Mouse (Mus musculus) lung, embryonic 14.5 days (tissue): Measurements from ENCODE around the gene Ints3. TPM values are rescaled to one million over a fixed set of nuclear protein-coding genes. Genes with fewer than 3 reads are reported as not detected.

Experiments
- ATAC-seq: fragments of 200-750 bp; cut with Nextera tagmentation; 2 replicates; pipeline ENCODE4 v1.8.0; 2017; ENCODE audit warnings: mild to moderate bottlenecking, moderate TSS enrichment, moderate library complexity; ENCODE audit not compliant: insufficient read depth
- DNase-seq: peaks from one replicate; pipeline ENCODE4 v3.0.0-alpha.2; 2015
- H3K27ac ChIP-seq: fragments of 300-500 bp; sonication (generic); 2 replicates; pipeline ENCODE4 v1.5.1; 2014; ENCODE audit warnings: low read depth, mild to moderate bottlenecking, moderate library complexity
- H3K27me3 ChIP-seq: fragments of 300-500 bp; sonication (generic); 2 replicates; pipeline ENCODE4 v1.6.1; 2014; ENCODE audit warnings: low read length, control low read depth; ENCODE audit not compliant: insufficient read depth
- H3K36me3 ChIP-seq: fragments of 300-500 bp; sonication (generic); 2 replicates; pipeline ENCODE4 v1.6.1; 2014; ENCODE audit warnings: control low read depth; ENCODE audit not compliant: insufficient read depth
- H3K4me1 ChIP-seq: fragments of 300-500 bp; sonication (generic); 2 replicates; pipeline ENCODE4 v1.6.1; 2014; ENCODE audit warnings: antibody characterized with exemption, control low read depth; ENCODE audit not compliant: insufficient read depth
- H3K4me2 ChIP-seq: fragments of 300-500 bp; sonication (generic); 2 replicates; pipeline ENCODE4 v1.6.1; 2014; ENCODE audit warnings: mild to moderate bottlenecking
- H3K4me3 ChIP-seq: fragments of 300-500 bp; sonication (generic); 2 replicates; pipeline ENCODE4 v1.5.1; 2014; ENCODE audit warnings: low read depth, low read length
- H3K9ac ChIP-seq: fragments of 300-500 bp; sonication (generic); 2 replicates; pipeline ENCODE4 v1.6.1; 2014
- H3K9me3 ChIP-seq: fragments of 300-500 bp; sonication (generic); 2 replicates; pipeline ENCODE4 v1.6.1; 2016; ENCODE audit warnings: low read depth, low read length, control low read depth
- CTCF ChIP-seq: IDR thresholded peaks from 2 replicates; pipeline ENCODE4 v1.5.1; 2016; ENCODE audit warnings: antibody characterized with exemption, low read depth
- WGBS: fragments of 180-500 bp; shearing (Covaris S2); extraction: QIAGEN DNeasy Blood & Tissue Kit; methylation state at CpG from one replicate; pipeline ENCODE4 v1.1.7; 2014; 5-methylcytosine and 5-hydroxymethylcytosine counted together
- polyA plus RNA-seq: library from polyadenylated mRNA; unstranded; fragments of >200 nt; fragmentation: Nextera tagmentation; extraction: Ambion mirVana; gene quantifications from 2 replicates; pipeline ENCODE4 v1.2.1, GENCODE M21; 2014

Gene Ints3
- polyA plus RNA-seq, 1 experiment from 2014 or later = 40.5 TPM

- no peaks in the 10 kb centered on the region for H3K9me3 ChIP-seq
- ATAC-seq = peak; percentile 68
- H3K27me3 ChIP-seq = no peaks in the 10 kb centered on the region
- H3K4me1 ChIP-seq = no peaks in the 10 kb centered on the region
- peaks cover 90% of the 10 kb centered on the region for H3K36me3 ChIP-seq
- no peak overlapping the region for H3K9ac ChIP-seq
- peak; percentile 90 for DNase-seq
- H3K4me2 ChIP-seq = no peak overlapping the region
- no peak overlapping the region for H3K27ac ChIP-seq
- peak; percentile 96 for TF ChIP-seq CTCF
- H3K4me3 ChIP-seq = no peak overlapping the region
- WGBS = 46% methylated on average over 5 of the region's 5 CpGs
These were observed 21.0 kb downstream of the Ints3 start for GRCm38 (mm10) chr3:90412312-90413010.

DNA sequence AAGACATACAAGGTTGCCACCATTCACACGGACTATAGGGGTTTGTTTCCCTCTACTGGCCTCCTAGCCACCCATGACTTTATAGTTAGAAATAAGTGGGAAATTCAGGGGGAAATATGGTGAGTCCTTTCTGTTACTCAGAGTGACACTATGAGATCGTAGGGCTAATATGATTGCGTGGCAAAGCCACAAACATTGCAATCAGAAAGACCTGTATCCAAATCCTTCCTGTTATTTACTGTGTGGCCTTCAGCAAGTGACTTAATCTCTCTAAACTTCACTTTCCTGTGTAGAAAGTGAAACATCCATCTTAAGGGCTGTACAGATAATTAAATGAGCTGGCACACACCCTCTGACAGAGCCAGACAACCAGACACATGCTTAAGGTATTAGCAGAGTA lies 24.7 kb downstream of the Ints3 start:
- no peaks in the 10 kb centered on the region for H3K4me1 ChIP-seq
- H3K36me3 ChIP-seq = peaks cover 91% of the 10 kb centered on the region
- H3K9me3 ChIP-seq = no peaks in the 10 kb centered on the region
- H3K9ac ChIP-seq = no peak overlapping the region
- no peak overlapping the region for H3K27ac ChIP-seq
- H3K4me3 ChIP-seq = no peak overlapping the region
- no peak for DNase-seq
- ATAC-seq = no peak
- H3K4me2 ChIP-seq = no peak overlapping the region
- WGBS = 84% methylated on average over 3 of the region's 3 CpGs
- TF ChIP-seq CTCF = no peak
- H3K27me3 ChIP-seq = no peaks in the 10 kb centered on the region

- WGBS = 97% methylated on average over 5 of the region's 5 CpGs
These were observed 27.0 kb downstream of the Ints3 start for GRCm38 (mm10) chr3:90406414-90406813.

DNA sequence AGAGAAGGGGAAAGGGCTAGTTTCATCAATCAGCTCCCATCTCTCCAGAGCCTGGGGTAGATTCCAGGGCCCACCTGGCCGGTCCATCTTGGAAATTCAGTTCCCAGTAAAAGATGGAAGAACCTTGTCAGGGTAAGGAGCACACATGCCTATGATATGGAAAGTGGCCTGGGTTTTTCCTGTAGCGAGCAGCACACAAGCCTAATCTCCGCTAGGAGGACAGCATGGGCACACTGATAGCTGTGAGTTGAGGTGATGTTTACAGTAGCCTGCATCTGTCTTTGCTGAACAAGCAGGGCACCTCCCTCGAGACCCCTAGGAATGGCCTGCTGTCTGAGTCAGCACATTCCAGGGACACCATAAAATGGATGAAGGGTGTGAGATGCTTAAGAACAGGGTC lies 28.8 kb downstream of the Ints3 start:
- H3K4me1 ChIP-seq = no peaks in the 10 kb centered on the region
- H3K4me2 ChIP-seq = no peak overlapping the region
- no peak overlapping the region for H3K27ac ChIP-seq
- peaks cover 99% of the 10 kb centered on the region for H3K36me3 ChIP-seq
- no peak overlapping the region for H3K9ac ChIP-seq
- ATAC-seq (no peak), DNase-seq (no peak)
- H3K27me3 ChIP-seq = no peaks in the 10 kb centered on the region
- TF ChIP-seq CTCF = no peak
- no peak overlapping the region for H3K4me3 ChIP-seq
- no peaks in the 10 kb centered on the region for H3K9me3 ChIP-seq
- WGBS = 57% methylated on average over 4 of the region's 4 CpGs

More at GRCm38 (mm10) chr3:90406414-90406813, 27.0 kb downstream of the Ints3 start:
- ATAC-seq = no peak
- H3K27ac ChIP-seq = no peak overlapping the region
- H3K27me3 ChIP-seq = no peaks in the 10 kb centered on the region
- H3K4me3 ChIP-seq = no peak overlapping the region
- H3K9me3 ChIP-seq = no peaks in the 10 kb centered on the region
- H3K36me3 ChIP-seq = peaks cover 98% of the 10 kb centered on the region
- H3K9ac ChIP-seq = no peak overlapping the region
- no peak for DNase-seq
- no peaks in the 10 kb centered on the region for H3K4me1 ChIP-seq
- no peak overlapping the region for H3K4me2 ChIP-seq
- no peak for TF ChIP-seq CTCF

GRCm38 (mm10) chr3:90404121-90404520 lies 29.3 kb downstream of the Ints3 start:
- ATAC-seq (no peak), DNase-seq (no peak)
- Histone ChIP-seq H3K27me3 (no peaks in the 10 kb centered on the region), H3K4me3 (no peak overlapping the region), H3K36me3 (peaks cover 99% of the 10 kb centered on the region), H3K27ac (no peak overlapping the region), H3K9ac (no peak overlapping the region), H3K4me1 (no peaks in the 10 kb centered on the region), H3K4me2 (no peak overlapping the region), H3K9me3 (no peaks in the 10 kb centered on the region)
- no peak for TF ChIP-seq CTCF
- 78% methylated on average over 3 of the region's 3 CpGs for WGBS

- no peak for TF ChIP-seq CTCF
- Histone ChIP-seq H3K4me1 (no peaks in the 10 kb centered on the region), H3K27ac (no peak overlapping the region), H3K4me3 (no peak overlapping the region), H3K4me2 (no peak overlapping the region), H3K9ac (no peak overlapping the region), H3K9me3 (no peaks in the 10 kb centered on the region), H3K36me3 (peaks cover 94% of the 10 kb centered on the region), H3K27me3 (no peaks in the 10 kb centered on the region)
- no peak for ATAC-seq
- 52% methylated on average over 4 of the region's 4 CpGs for WGBS
- no peak for DNase-seq
These were observed 32.4 kb downstream of the Ints3 start for GRCm38 (mm10) chr3:90400993-90401392.

DNA sequence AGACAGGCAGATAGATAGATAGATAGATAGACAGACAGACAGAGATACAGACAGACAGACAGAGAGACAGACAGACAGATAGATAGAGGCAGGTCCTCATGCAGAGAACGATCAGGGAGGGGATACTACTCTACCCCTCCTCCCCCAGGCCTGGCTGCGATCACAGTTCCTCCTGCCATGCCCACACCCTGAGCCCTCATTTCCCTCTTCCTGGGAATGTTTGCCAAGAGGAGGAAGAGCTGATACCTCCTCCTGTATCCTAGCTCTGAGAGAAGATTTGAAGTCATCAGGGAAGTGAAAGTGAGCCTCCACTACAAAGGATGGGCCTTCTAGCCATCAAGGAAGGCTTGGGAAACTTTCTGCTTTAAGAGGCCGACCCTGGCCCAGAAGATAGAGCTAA lies 37.8 kb downstream of the Ints3 start:
- no peak overlapping the region for H3K27ac ChIP-seq
- no peak for DNase-seq
- 79% methylated on average over 3 of the region's 3 CpGs for WGBS
- peaks cover 1% of the 10 kb centered on the region; the same call in 1 of the 2 replicates for H3K4me1 ChIP-seq
- no peaks in the 10 kb centered on the region for H3K27me3 ChIP-seq
- TF ChIP-seq CTCF = no peak
- ATAC-seq = no peak
- H3K4me3 ChIP-seq = no peak overlapping the region
- no peak overlapping the region for H3K4me2 ChIP-seq
- H3K9ac ChIP-seq = no peak overlapping the region
- H3K9me3 ChIP-seq = no peaks in the 10 kb centered on the region
- peaks cover 89% of the 10 kb centered on the region for H3K36me3 ChIP-seq
